1 mouse cellular context compared by ENCODE assay signal in the genomic region with DNA sequence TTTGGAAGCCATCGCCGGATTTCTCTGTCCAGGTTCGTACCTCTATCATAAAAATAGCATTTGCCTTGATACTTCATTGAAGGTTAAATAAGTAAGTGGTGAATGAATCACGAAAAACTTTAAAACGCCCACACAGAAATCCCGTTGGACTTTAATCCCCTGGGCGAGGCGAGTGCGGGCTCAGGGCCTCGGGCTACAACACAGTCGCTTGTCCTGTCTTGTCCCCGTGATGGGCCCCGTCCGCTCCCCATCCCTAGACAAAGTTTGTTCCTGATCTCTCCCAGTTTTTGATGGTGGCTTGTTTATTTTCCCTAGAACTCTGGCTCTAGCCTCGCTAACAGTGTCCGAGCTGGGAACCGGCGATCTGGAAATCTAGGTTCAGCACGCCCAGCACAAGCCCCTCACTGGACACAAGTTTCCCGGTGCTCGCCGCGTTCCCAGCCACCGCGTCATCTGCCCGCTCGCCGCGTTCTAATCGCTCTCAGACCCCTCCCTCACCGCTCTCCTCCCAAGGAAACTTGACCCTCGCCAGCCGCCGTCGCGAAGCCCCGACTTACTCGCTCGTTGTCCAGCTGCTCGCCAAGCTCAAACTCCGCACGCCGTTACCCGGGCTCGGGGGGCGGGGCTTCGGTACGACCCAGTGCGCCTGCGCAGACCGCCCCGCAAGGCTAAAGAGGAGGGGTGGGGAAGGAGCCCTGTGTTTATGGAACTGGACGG.
A peak's percentile ranks its signal among the peaks of the same experiment; 100 is the strongest.
TF ChIP-seq lines count a peak whose summit lies in the region.

A gene (minus strand): TSS at position 674 of the 717 bp plus-strand sequence.

TF ChIP-seq in MEL, 35 proteins besides CTCF, POLR2A, EP300 and RAD21 (continued from another document):
- TF ChIP-seq RCOR1 (IDR thresholded peaks at IDR 0.05; ENCODE audit: low read depth, low read length) (no peak), E2F4 (IDR thresholded peaks at IDR 0.05; ENCODE audit: borderline replicate concordance, low read depth, low read length) (no peak), USF2 (IDR thresholded peaks at IDR 0.05; ENCODE audit: borderline replicate concordance in 1 of 2, insufficient read depth in 1 of 2, low read depth in 1 of 2, low read length in 2 of 2) (no peak), TAL1 (IDR thresholded peaks at IDR 0.05; ENCODE audit: low read length) (no peak), NRF1 (IDR thresholded peaks at IDR 0.05; ENCODE audit: insufficient read depth, low read depth, low read length, poor library complexity, severe bottlenecking) (peak; percentile 94), CHD1 (IDR thresholded peaks at IDR 0.05; ENCODE audit: low read depth, low read length) (no peak), MYB (IDR thresholded peaks at IDR 0.05; ENCODE audit: low read depth, low read length) (no peak), MAFK (IDR thresholded peaks at IDR 0.05; ENCODE audit: borderline replicate concordance, low read depth, low read length) (no peak), ZC3H11A (IDR thresholded peaks at IDR 0.05; ENCODE audit: low read depth, low read length) (no peak), MXI1 (IDR thresholded peaks at IDR 0.05; ENCODE audit: low read depth, low read length) (peak; percentile 80; the same call in 1 of the 2 replicates)
